Mouse (Mus musculus): ENCODE results near the gene Arhgap17.

Gene Arhgap17

DNA sequence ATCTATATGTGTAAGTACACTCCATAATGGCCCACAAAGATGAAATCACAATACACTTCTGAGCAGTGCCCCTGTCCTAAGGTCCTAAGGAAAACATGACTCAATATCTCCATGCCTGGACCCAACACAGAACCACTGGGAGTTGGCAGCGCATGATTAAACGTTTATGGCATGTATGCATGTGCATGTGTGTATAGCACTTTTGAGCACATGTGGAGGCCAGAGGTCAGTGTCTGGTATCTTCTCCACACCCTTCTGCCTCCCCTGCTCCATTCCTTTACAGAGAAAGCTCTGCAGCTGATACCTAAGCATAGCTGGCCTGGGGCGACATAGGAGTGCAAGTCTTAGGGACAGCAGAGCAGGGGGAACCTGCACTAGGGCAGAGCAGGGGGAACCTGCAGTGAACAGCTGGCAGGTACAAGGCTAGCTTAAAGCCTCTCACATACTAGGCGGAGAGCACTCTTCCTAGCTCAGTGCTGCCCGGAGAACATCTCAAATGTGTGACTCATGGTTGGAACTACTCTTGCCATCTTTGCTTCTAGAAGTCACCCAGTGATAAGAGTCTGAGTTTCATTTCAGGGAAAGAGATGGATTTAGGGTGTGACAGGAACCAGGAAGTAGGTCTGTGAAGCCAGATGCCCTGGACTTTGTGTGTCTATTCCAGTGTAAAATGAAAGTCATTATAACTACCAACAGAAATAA lies 25.5 kb downstream of the Arhgap17 start:
- DNase-seq (ENCODE audit: low read depth, low spot score): no peak

GRCm38 (mm10) chr7:123341896-123342295 lies 27.8 kb downstream of the Arhgap17 start:
- no peak for DNase-seq (ENCODE audit: low read depth, low spot score)

DNA sequence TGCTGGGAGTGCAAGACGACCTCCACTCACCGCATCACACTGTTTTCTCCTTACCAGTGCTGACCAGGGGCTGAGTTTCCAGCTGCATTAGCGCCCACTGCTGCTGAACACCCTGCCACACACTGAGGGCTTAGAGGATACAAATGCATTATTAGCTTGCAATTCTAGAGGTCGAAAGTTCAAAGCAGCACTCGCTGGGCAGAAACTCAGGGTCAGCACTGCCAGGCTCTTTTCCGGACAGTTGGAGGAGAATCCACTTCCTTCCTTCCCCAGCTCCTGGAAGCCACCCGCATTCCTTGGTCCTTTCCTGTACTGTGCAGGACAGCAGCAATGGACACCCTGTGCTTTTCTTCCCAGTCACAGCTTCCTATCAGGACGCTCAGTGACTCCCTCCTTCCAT lies 31.4 kb downstream of the Arhgap17 start:
- DNase-seq (ENCODE audit: low read depth, low spot score): no peak

- DNase-seq (ENCODE audit: low read depth, low spot score): no peak
Observed at GRCm38 (mm10) chr7:123336322-123336721, 33.4 kb downstream of the Arhgap17 start.

DNA sequence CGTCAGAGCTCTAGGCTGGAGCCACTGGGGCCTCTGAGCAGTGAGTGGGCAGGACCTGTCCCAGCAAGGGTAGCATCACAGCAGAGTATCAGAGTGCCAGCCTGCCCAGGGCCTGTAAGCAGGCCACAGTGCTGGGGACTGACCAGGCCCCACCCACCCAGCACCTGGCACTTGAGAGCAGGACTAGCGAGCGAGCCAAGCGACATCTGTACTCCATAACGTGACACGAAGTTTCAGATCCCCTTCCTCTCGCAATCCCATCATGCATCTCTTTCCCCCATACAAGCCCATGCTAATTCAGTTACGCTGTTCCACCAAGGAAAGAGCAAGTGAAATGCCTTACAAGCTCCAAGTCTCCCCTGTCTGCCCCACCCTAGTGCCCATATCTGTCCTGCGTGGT lies 39.2 kb downstream of the Arhgap17 start:
- DNase-seq (ENCODE audit: low read depth, low spot score): no peak

DNA sequence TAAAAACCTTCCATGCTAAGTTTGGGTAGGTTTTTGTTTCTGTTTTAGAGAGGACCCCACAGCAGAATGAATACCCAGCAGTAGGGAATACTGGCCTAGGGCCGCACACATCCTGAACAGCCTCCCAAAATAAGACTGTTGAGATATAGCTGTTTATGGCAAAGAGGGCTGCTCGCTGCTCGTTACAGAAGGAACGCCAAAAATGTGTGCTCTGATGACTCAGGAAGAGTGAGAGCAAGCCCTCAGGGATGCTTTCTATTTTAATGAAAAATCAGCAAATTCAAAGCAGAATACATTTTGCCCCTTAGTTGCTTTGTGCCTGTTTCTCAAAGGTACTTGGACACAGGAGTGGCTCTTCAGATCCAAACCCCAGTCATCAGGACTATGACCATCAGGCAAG lies 41.8 kb downstream of the Arhgap17 start:
- DNase-seq (ENCODE audit: low read depth, low spot score): no peak

DNA sequence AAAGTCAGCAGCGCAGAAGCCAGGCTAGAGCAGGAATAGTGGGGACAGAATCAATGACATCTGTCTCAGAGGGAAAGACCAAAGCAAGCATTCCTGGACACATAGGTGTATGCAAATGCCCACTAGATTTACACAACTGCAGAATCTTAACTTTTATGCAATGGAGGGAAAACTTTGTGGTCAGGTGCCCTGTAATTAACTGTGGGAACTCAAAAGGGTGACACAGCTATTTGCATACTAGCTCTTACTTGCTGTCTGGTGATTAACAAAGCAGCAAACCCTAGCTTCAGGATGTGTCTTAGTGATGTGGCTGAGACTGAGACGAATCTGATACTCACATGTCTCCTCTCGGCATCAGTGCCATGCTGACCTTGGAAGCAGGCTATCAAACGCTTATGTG lies 42.8 kb downstream of the Arhgap17 start:
- no peak for DNase-seq (ENCODE audit: low read depth, low spot score)

DNA sequence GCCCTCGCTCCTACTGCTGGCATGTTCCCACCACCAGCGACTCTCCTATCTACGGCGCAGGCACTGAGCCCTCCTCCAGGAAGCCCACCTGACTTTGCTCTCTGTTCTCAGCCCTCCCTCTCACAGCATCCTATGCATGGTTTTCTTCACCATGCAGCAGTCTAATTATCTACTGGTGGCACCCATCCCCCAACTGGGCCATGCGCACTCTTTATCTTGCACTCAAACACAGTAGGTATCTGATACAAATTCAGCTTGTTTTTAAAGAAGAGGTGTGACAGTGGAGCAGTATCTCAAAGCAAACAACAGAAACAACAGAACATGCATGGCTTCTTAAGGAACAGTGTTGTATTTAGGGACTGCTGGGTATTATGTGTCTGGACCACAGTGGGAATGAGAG lies 43.7 kb downstream of the Arhgap17 start:
- DNase-seq (ENCODE audit: low read depth, low spot score): no peak

DNA sequence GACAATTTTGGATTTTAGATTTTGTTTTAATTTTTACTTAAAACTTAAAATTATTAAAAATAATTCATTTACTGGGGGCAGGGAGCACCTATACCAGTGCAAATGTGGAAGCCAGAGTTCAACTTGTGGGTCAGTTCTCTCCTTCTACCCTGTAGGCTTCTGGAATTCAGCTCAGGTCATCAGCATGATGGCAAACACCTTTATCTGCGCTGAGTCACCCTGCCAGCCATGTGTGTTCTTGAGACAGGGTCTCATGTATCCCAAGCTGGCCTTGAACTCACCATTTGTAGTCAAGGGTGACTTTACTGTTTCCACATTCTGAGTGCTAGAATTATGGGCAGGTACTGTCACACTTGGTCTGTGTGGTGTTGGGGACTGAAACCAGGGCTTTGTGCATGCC lies 45.6 kb downstream of the Arhgap17 start:
- no peak for DNase-seq (ENCODE audit: low read depth, low spot score)

GRCm38 (mm10) chr7:123323388-123323787 lies 46.3 kb downstream of the Arhgap17 start:
- peak; percentile 7 for DNase-seq (ENCODE audit: low read depth, low spot score)

GRCm38 (mm10) chr7:123322452-123323121 lies 47.1 kb downstream of the Arhgap17 start:
- DNase-seq (ENCODE audit: low read depth, low spot score): peak; percentile 80

GRCm38 (mm10) chr7:123312738-123313137 lies 57.0 kb downstream of the Arhgap17 start:
- DNase-seq (ENCODE audit: low read depth, low spot score): no peak

GRCm38 (mm10) chr7:123311836-123312235 lies 57.9 kb downstream of the Arhgap17 start:
- DNase-seq (ENCODE audit: low read depth, low spot score): no peak

DNA sequence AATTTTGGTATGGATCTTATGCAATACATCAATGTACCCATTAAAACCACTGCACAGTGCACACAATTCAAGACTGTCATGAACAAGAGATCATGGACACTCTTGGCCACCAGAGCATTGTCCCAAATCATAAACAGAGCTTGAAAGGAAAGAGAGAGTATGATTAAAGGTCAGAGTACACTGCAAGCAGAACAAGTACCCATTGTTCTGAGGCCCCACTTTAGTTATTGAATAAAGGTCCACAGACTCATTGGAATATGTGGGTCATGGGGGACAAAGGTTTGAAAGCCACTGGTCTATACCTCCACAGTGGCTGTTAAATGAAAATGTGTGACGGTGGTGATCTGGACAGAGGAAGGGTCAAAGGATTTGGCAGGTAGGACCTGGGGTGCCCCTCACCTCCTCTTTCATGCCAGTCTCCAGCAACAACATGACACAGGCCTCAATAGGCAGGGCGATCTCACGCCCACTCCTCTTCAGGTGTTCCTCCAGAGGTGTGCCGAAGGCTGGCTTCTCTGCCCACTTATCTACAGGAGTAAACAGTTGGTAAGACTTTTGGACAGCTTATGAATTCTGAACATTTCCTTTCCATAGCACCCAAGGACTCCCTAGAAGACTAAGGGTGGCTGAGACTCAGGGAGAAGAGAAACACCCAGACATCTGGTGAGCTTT lies 61.7 kb downstream of the Arhgap17 start:
- DNase-seq (ENCODE audit: low read depth, low spot score): no peak

- DNase-seq (ENCODE audit: low read depth, low spot score): no peak
Observed at GRCm38 (mm10) chr7:123307236-123307635, 62.5 kb downstream of the Arhgap17 start.

GRCm38 (mm10) chr7:123305397-123305796 lies 64.3 kb downstream of the Arhgap17 start:
- no peak for DNase-seq (ENCODE audit: low read depth, low spot score)

DNA sequence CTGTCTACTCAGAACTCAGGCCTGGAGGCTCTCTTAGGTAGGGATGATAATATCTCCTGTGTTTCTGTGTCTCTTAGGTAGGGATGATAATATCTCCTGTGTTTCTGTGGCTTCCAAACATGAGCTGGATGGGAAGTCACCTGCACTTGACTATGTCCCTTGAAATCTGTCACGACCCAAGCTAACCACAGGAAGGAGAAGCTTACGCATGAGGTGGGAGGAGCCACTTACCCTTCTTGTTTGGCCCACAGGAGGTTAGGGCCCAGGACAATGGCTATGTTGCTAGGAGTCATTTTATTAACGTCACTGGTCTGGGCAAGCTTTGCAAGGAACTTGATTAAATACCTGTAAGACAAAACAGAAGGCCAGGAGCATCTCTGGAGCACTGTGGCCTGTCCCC lies 69.5 kb downstream of the Arhgap17 start:
- peak; percentile 11 for DNase-seq (ENCODE audit: low read depth, low spot score)

DNA sequence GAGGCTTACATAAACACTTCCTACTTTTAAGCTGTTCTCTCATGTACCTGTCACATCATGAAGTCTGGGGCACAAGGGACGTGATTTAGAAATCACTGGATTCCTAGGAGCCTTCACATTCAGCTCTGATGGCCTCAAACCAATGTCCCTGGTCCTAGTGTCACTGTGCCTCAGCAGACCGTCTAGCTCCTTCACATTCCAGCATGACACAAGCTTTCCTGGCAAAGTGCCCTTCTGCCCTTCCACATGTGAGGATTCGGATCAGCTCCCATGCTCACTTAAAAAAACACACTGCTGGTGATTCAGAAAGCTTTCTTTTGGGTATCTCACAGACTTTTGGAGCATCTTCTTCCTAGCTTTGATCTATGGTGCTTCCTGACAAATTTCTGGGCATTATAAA lies 71.5 kb downstream of the Arhgap17 start:
- no peak for DNase-seq (ENCODE audit: low read depth, low spot score)

DNA sequence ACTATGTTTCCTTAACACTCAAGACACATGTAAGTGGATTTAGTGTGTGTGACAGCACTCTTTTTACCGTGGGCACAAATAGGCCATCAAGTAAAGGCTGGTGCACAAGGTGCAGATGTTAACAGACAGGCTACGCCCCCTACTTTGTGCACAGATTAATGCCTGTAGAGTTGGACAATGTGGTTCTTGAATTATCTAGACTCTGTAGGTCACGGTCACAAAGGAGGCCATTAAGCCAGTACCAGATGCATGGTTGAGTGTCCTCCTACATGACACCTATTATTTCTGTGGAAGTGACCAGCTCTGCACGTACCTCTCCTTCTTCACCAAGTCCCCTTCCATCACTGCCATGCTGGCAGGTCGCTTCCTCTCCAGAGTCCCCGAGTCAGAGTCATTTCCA lies 73.6 kb downstream of the Arhgap17 start:
- DNase-seq (ENCODE audit: low read depth, low spot score): no peak

GRCm38 (mm10) chr7:123295423-123295822 lies 74.3 kb downstream of the Arhgap17 start:
- no peak for DNase-seq (ENCODE audit: low read depth, low spot score)

- no peak for DNase-seq (ENCODE audit: low read depth, low spot score)
Observed at GRCm38 (mm10) chr7:123293898-123294297, 75.8 kb downstream of the Arhgap17 start.

GRCm38 (mm10) chr7:123291942-123292341 lies 77.8 kb downstream of the Arhgap17 start:
- DNase-seq (ENCODE audit: low read depth, low spot score): no peak

- DNase-seq (ENCODE audit: low read depth, low spot score): no peak
Observed at GRCm38 (mm10) chr7:123289176-123289575, 80.5 kb downstream of the Arhgap17 start.
